ENCODE assay signal across 18 mouse cellular contexts in genomic region chr19:38091512-38091985, GRCm38 (mm10). TPM values are rescaled to one million over a fixed set of nuclear protein-coding genes. Genes with fewer than 3 reads are reported as not detected.
A peak's percentile ranks its signal among the peaks of the same experiment; 100 is the strongest.
DNase-seq lines count a peak whose midpoint lies in the region; ATAC-seq lines count a peak whose summit lies in the region.
"Had no signal": no experiment of that assay in that cellular context is flagged by ENCODE, and none has a peak within 500 bp of the region (broad histone marks: within the 10 kb centered on the region; RNA-seq: fewer than 3 reads in every experiment).

No protein-coding gene starts in this region.

- 24% methylated on average over 4 of the region's 4 CpGs for WGBS in kidney, embryonic 16.5 days
- 59% methylated on average over 4 of the region's 4 CpGs for WGBS in forebrain, embryonic 14.5 days

- DNase-seq in kidney, adult 9 months, result no peak
- peak; percentile 21 for DNase-seq in 416B (ENCODE audit: low read depth)
- peak; percentile 20 for DNase-seq in embryo, embryonic 11.5 days (ENCODE audit: low read depth, low spot score)
- DNase-seq in urinary bladder, postnatal 25 days (ENCODE audit: low spot score), result no peak
- DNase-seq in adrenal gland, adult (ENCODE audit: inconsistent age in 2 of 2, low spot score in 1 of 2), result no peak
- DNase-seq in forebrain, embryonic 14.5 days (ENCODE audit: low spot score), result no peak
- DNase-seq: cerebellum, postnatal 25 days; heart, postnatal 36 days; kidney, adult 18-20 months; left cerebral cortex, postnatal 4 days; thymus, postnatal 25 days had no signal

- H3K4me1 ChIP-seq in kidney, embryonic 16.5 days (ENCODE audit: insufficient read depth, low read length), result peaks cover 18% of the 10 kb centered on the region
- H3K4me1 ChIP-seq in forebrain, embryonic 14.5 days (ENCODE audit: control insufficient read depth, insufficient read depth, low read length), result no peaks in the 10 kb centered on the region
- H3K4me1 ChIP-seq: midbrain, embryonic 15.5 days had no signal

- H3K4me3 ChIP-seq in kidney, embryonic 16.5 days (ENCODE audit: low read length), result no peak overlapping the region
- H3K4me3 ChIP-seq in forebrain, embryonic 14.5 days (ENCODE audit: low read depth, low read length), result no peak overlapping the region
- H3K4me3 ChIP-seq: erythroblast, embryonic 14.5 days; midbrain, embryonic 15.5 days had no signal

- no peaks in the 10 kb centered on the region for H3K9me3 ChIP-seq in kidney, embryonic 16.5 days (ENCODE audit: low read length)
- H3K9me3 ChIP-seq in forebrain, embryonic 14.5 days (replicated peaks; ENCODE audit: control insufficient read depth, low read length), result no peaks in the 10 kb centered on the region
- H3K9me3 ChIP-seq: midbrain, embryonic 15.5 days had no signal

- peaks cover 14% of the 10 kb centered on the region for H3K27me3 ChIP-seq in kidney, embryonic 16.5 days (ENCODE audit: insufficient read depth, low read length)
- H3K27me3 ChIP-seq in forebrain, embryonic 14.5 days (replicated peaks; ENCODE audit: control insufficient read depth, insufficient read depth, low read length), result peaks cover 9% of the 10 kb centered on the region

- no peak overlapping the region for H3K27ac ChIP-seq in kidney, embryonic 16.5 days (ENCODE audit: low read length)
- no peak overlapping the region for H3K27ac ChIP-seq in forebrain, embryonic 14.5 days (ENCODE audit: low read depth, low read length)
- H3K27ac ChIP-seq: midbrain, embryonic 15.5 days had no signal

- H3K4me2 ChIP-seq in kidney, embryonic 16.5 days (replicated peaks; ENCODE audit: low read depth, low read length), result no peak overlapping the region
- H3K4me2 ChIP-seq in forebrain, embryonic 14.5 days (ENCODE audit: low read length), result no peak overlapping the region
- H3K4me2 ChIP-seq: midbrain, embryonic 15.5 days had no signal

- H3K36me3 ChIP-seq in kidney, embryonic 16.5 days (ENCODE audit: insufficient read depth, low read length), result no peaks in the 10 kb centered on the region
- H3K36me3 ChIP-seq in forebrain, embryonic 14.5 days (ENCODE audit: control insufficient read depth, insufficient read depth, low read length), result no peaks in the 10 kb centered on the region
- H3K36me3 ChIP-seq: midbrain, embryonic 15.5 days had no signal

- no peak overlapping the region for H3K9ac ChIP-seq in kidney, embryonic 16.5 days (replicated peaks; ENCODE audit: low read length)
- no peak overlapping the region for H3K9ac ChIP-seq in forebrain, embryonic 14.5 days (ENCODE audit: low read length)
- H3K9ac ChIP-seq: midbrain, embryonic 15.5 days had no signal

- ATAC-seq in kidney, embryonic 16.5 days (ENCODE audit: low FRiP score, low TSS enrichment), result peak; percentile 84
- ATAC-seq in megakaryocyte, adult 5-6 weeks (ENCODE audit: poor library complexity, severe bottlenecking), result peak; percentile 84
- no peak for ATAC-seq in forebrain, embryonic 14.5 days
- ATAC-seq: midbrain, embryonic 15.5 days had no signal

RNA-seq across cellular contexts. Expression of gene Ffar4, which starts 5.3 kb away (rescaled TPM):
- polyA plus RNA-seq in kidney, embryonic 16.5 days (2015; fragmentation: Nextera tagmentation; extraction: Ambion mirVana), result 1.3 and 1.4 TPM in 2 replicates
- 0.23 and 0.96 TPM in 2 replicates for total RNA-seq in megakaryocyte, adult 5-6 weeks (2015)
- 0.73 and 0.81 TPM in 2 replicates for total RNA-seq in megakaryocyte, adult 5-6 weeks (2017)
- 0.17 TPM in 1 of 2 replicates, not detected in the other for polyA plus RNA-seq in forebrain, embryonic 14.5 days (2014; fragmentation: Nextera tagmentation; extraction: Ambion mirVana)
- total RNA-seq: gastrocnemius, adult 18-20 months; layer of hippocampus, postnatal 25 days had no signal
- polyA plus RNA-seq: erythroblast, embryonic 14.5 days had no signal

RNA-seq across cellular contexts. Expression of gene Rbp4, which starts 33.5 kb away (rescaled TPM):
- 5.0 and 9.1 TPM in 2 replicates for polyA plus RNA-seq in kidney, embryonic 16.5 days (2015; fragmentation: Nextera tagmentation; extraction: Ambion mirVana)
- not detected in 2 replicates for total RNA-seq in megakaryocyte, adult 5-6 weeks (2015)
- not detected in 2 replicates for total RNA-seq in megakaryocyte, adult 5-6 weeks (2017)
- polyA plus RNA-seq in forebrain, embryonic 14.5 days (2014; fragmentation: Nextera tagmentation; extraction: Ambion mirVana), result 1.0 and 2.9 TPM in 2 replicates

RNA-seq across cellular contexts. Expression of gene Cep55, which starts 36.7 kb away (rescaled TPM):
- 28.2 and 30.3 TPM in 2 replicates for polyA plus RNA-seq in kidney, embryonic 16.5 days (2015; fragmentation: Nextera tagmentation; extraction: Ambion mirVana)
- total RNA-seq in megakaryocyte, adult 5-6 weeks (2015), result 50.9 and 59.7 TPM in 2 replicates
- 68.9 and 80.2 TPM in 2 replicates for total RNA-seq in megakaryocyte, adult 5-6 weeks (2017)
- 21.2 and 21.8 TPM in 2 replicates for polyA plus RNA-seq in forebrain, embryonic 14.5 days (2014; fragmentation: Nextera tagmentation; extraction: Ambion mirVana)
- total RNA-seq: gastrocnemius, adult 18-20 months had no signal
- polyA plus RNA-seq: erythroblast, embryonic 14.5 days had no signal

RNA-seq across cellular contexts. Expression of gene Pde6c, which starts 41.0 kb away (rescaled TPM):
- 0.10 TPM in 1 of 2 replicates, not detected in the other for polyA plus RNA-seq in kidney, embryonic 16.5 days (2015; fragmentation: Nextera tagmentation; extraction: Ambion mirVana)
- total RNA-seq in megakaryocyte, adult 5-6 weeks (2015), result not detected in 2 replicates
- total RNA-seq in megakaryocyte, adult 5-6 weeks (2017), result not detected in 2 replicates
- polyA plus RNA-seq in forebrain, embryonic 14.5 days (2014; fragmentation: Nextera tagmentation; extraction: Ambion mirVana), result 0.06 and 0.07 TPM in 2 replicates
- total RNA-seq: adrenal gland, adult 18-20 months; gastrocnemius, adult 18-20 months; heart, postnatal 36 days had no signal
- polyA plus RNA-seq: erythroblast, embryonic 14.5 days had no signal

RNA-seq across cellular contexts. Expression of gene Myof, which starts 48.2 kb away (rescaled TPM):
- 20.9 and 21.0 TPM in 2 replicates for polyA plus RNA-seq in kidney, embryonic 16.5 days (2015; fragmentation: Nextera tagmentation; extraction: Ambion mirVana)
- total RNA-seq in megakaryocyte, adult 5-6 weeks (2015), result 11.1 and 12.2 TPM in 2 replicates
- 6.0 and 9.0 TPM in 2 replicates for total RNA-seq in megakaryocyte, adult 5-6 weeks (2017)
- polyA plus RNA-seq in forebrain, embryonic 14.5 days (2014; fragmentation: Nextera tagmentation; extraction: Ambion mirVana), result 1.4 and 2.5 TPM in 2 replicates
- polyA plus RNA-seq: erythroblast, embryonic 14.5 days had no signal

Comparison
In these comparisons a context has a peak if more than half of its experiments do, and no peak if none do; other contexts are left out.
1. DNase-seq: peak in 416B (single experiment) and embryo, embryonic 11.5 days (single experiment); none in kidney, adult 9 months (single experiment), urinary bladder, postnatal 25 days (single experiment), adrenal gland, adult (0 of 2) and forebrain, embryonic 14.5 days (single experiment).